11 mouse cellular contexts compared by ENCODE assay signal in genomic region chr10:115328514-115328913, GRCm38 (mm10). TPM values are rescaled to one million over a fixed set of nuclear protein-coding genes. Genes with fewer than 3 reads are reported as not detected.
DNase-seq lines count a peak whose midpoint lies in the region; ATAC-seq and TF ChIP-seq lines count a peak whose summit lies in the region.
"Had no signal": no experiment of that assay in that cellular context is flagged by ENCODE, and none has a peak within 500 bp of the region (broad histone marks: within the 10 kb centered on the region; RNA-seq: fewer than 3 reads in every experiment).

No protein-coding gene starts in this region.

- H3K4me2 ChIP-seq in heart, postnatal 0 days (ENCODE audit: low read depth, low read length), result no peak overlapping the region
- no peak overlapping the region for H3K4me2 ChIP-seq in intestine, postnatal 0 days (replicated peaks; ENCODE audit: low read depth)

- H3K27ac ChIP-seq in heart, postnatal 0 days (ENCODE audit: low read depth), result peak overlapping the region; percentile 34; the same call in 1 of the 2 replicates
- no peak overlapping the region for H3K27ac ChIP-seq in intestine, postnatal 0 days (ENCODE audit: low read depth, low read length)

- H3K9ac ChIP-seq in heart, postnatal 0 days (replicated peaks; ENCODE audit: low read depth, low read length), result no peak overlapping the region
- no peak overlapping the region for H3K9ac ChIP-seq in intestine, postnatal 0 days (ENCODE audit: low read depth, low read length)

- WGBS in heart, postnatal 0 days, result 42% methylated on average over 6 of the region's 6 CpGs
- WGBS in intestine, postnatal 0 days, result 66% methylated on average over 6 of the region's 6 CpGs

- no peak for TF ChIP-seq EP300 in heart, postnatal 0 days (IDR thresholded peaks at IDR 0.05; ENCODE audit: low read depth)

- no peaks in the 10 kb centered on the region for H3K36me3 ChIP-seq in heart, postnatal 0 days (replicated peaks; ENCODE audit: control insufficient read depth, insufficient read depth, low read length)
- no peaks in the 10 kb centered on the region for H3K36me3 ChIP-seq in intestine, postnatal 0 days (ENCODE audit: control insufficient read depth, insufficient read depth)
- H3K36me3 ChIP-seq: G1E had no signal

- no peak for TF ChIP-seq CTCF in heart, postnatal 0 days (IDR thresholded peaks at IDR 0.05; ENCODE audit: low read depth)
- no peak for TF ChIP-seq CTCF in intestine, postnatal 0 days (IDR thresholded peaks at IDR 0.05; ENCODE audit: low read depth)

- no peak overlapping the region for H3K4me3 ChIP-seq in heart, postnatal 0 days (ENCODE audit: low read depth, low read length)
- no peak overlapping the region for H3K4me3 ChIP-seq in intestine, postnatal 0 days (ENCODE audit: low read depth, low read length)

- DNase-seq in kidney, adult 9 months, result peak; percentile 31
- no peak for DNase-seq in kidney, adult 8-10 months
- peak; percentile 52 for DNase-seq in adrenal gland, adult 2 months
- no peak for DNase-seq in heart, postnatal 0 days (ENCODE audit: low spot score)
- peak; percentile 21 to 36 for DNase-seq in thymus, adult 18-20 months
- DNase-seq in right cerebral cortex, postnatal 10 days (ENCODE audit: low spot score in 2 of 2), result no peak
- DNase-seq: retina, postnatal 1 day had no signal

- ATAC-seq in heart, postnatal 0 days (ENCODE audit: insufficient read depth, low read depth), result no peak; the same call in 1 of the 2 replicates
- ATAC-seq in intestine, postnatal 0 days, result no peak
- ATAC-seq in monocyte, adult 5-6 weeks (replicated peaks; ENCODE audit: insufficient number of reproducible peaks, low FRiP score, low TSS enrichment, poor library complexity, severe bottlenecking), result no peak
- ATAC-seq: hindbrain, embryonic 16.5 days had no signal

- H3K27me3 ChIP-seq in heart, postnatal 0 days (ENCODE audit: control insufficient read depth, insufficient read depth, low read length), result no peaks in the 10 kb centered on the region
- no peaks in the 10 kb centered on the region for H3K27me3 ChIP-seq in intestine, postnatal 0 days (replicated peaks; ENCODE audit: control insufficient read depth, insufficient read depth, low read length)

- no peaks in the 10 kb centered on the region for H3K9me3 ChIP-seq in heart, postnatal 0 days (replicated peaks; ENCODE audit: control insufficient read depth, low read length)
- H3K9me3 ChIP-seq in intestine, postnatal 0 days (ENCODE audit: control insufficient read depth), result no peaks in the 10 kb centered on the region
- H3K9me3 ChIP-seq: G1E had no signal

- H3K4me1 ChIP-seq in heart, postnatal 0 days (ENCODE audit: control insufficient read depth, insufficient read depth), result 0 out of 2 replicates have a peak, but pooled peaks cover 15% of the 10 kb centered on the region
- no peaks in the 10 kb centered on the region for H3K4me1 ChIP-seq in intestine, postnatal 0 days (replicated peaks; ENCODE audit: control insufficient read depth, insufficient read depth, low read length)

RNA-seq across cellular contexts. Expression of gene Rab21, which starts 13.1 kb away (rescaled TPM):
- 10 to 100 TPM; 51.2 to 53.6 TPM for total RNA-seq in adrenal gland, adult 2 months (2021)
- polyA plus RNA-seq in adrenal gland, adult 2 months (2012; rRNA removed), result 63.1 and 64.0 TPM in 2 replicates
- 42.0 and 45.2 TPM in 2 replicates for total RNA-seq in heart, postnatal 0 days (2014; rRNA removed; ENCODE audit: low replicate concordance)
- polyA plus RNA-seq in heart, postnatal 0 days (2015; fragmentation: Nextera tagmentation; extraction: Ambion mirVana), result 7.2 and 7.7 TPM in 2 replicates
- 14.7 and 15.9 TPM in 2 replicates for polyA plus RNA-seq in intestine, postnatal 0 days (2015; fragmentation: Nextera tagmentation; extraction: Ambion mirVana)
- 49.5 to 62.4 TPM (median 51.1 TPM) in 3 replicates for total RNA-seq in monocyte, adult 5-6 weeks (2017)

RNA-seq across cellular contexts. Expression of gene Tmem19, which starts 33.8 kb away (rescaled TPM):
- 10 to 100 TPM; 28.6 to 30.6 TPM for total RNA-seq in adrenal gland, adult 2 months (2021)
- polyA plus RNA-seq in adrenal gland, adult 2 months (2012; rRNA removed), result 7.8 and 12.1 TPM in 2 replicates
- 6.0 and 17.2 TPM in 2 replicates for total RNA-seq in heart, postnatal 0 days (2014; rRNA removed; ENCODE audit: low replicate concordance)
- polyA plus RNA-seq in heart, postnatal 0 days (2015; fragmentation: Nextera tagmentation; extraction: Ambion mirVana), result 21.3 and 21.6 TPM in 2 replicates
- polyA plus RNA-seq in intestine, postnatal 0 days (2015; fragmentation: Nextera tagmentation; extraction: Ambion mirVana), result 47.4 and 50.7 TPM in 2 replicates
- total RNA-seq in monocyte, adult 5-6 weeks (2017), result 21.0 to 32.8 TPM (median 30.4 TPM) in 3 replicates

RNA-seq across cellular contexts. Expression of gene Thap2, which starts 55.7 kb away (rescaled TPM):
- 10 to 100 TPM; 12.0 to 13.6 TPM for total RNA-seq in adrenal gland, adult 2 months (2021)
- polyA plus RNA-seq in adrenal gland, adult 2 months (2012; rRNA removed), result 5.3 and 5.9 TPM in 2 replicates
- 4.0 and 11.1 TPM in 2 replicates for total RNA-seq in heart, postnatal 0 days (2014; rRNA removed; ENCODE audit: low replicate concordance)
- 8.9 and 12.1 TPM in 2 replicates for polyA plus RNA-seq in heart, postnatal 0 days (2015; fragmentation: Nextera tagmentation; extraction: Ambion mirVana)
- polyA plus RNA-seq in intestine, postnatal 0 days (2015; fragmentation: Nextera tagmentation; extraction: Ambion mirVana), result 10.0 and 10.4 TPM in 2 replicates
- total RNA-seq in monocyte, adult 5-6 weeks (2017), result 3.4 to 16.1 TPM (median 5.0 TPM) in 3 replicates

RNA-seq across cellular contexts. Expression of gene Zfc3h1, which starts 56.2 kb away (rescaled TPM):
- 10 to 100 TPM; 32.0 to 44.5 TPM for total RNA-seq in adrenal gland, adult 2 months (2021)
- polyA plus RNA-seq in adrenal gland, adult 2 months (2012; rRNA removed), result 6.0 and 6.6 TPM in 2 replicates
- total RNA-seq in heart, postnatal 0 days (2014; rRNA removed; ENCODE audit: low replicate concordance), result 14.1 and 26.5 TPM in 2 replicates
- 5.1 and 5.3 TPM in 2 replicates for polyA plus RNA-seq in heart, postnatal 0 days (2015; fragmentation: Nextera tagmentation; extraction: Ambion mirVana)
- polyA plus RNA-seq in intestine, postnatal 0 days (2015; fragmentation: Nextera tagmentation; extraction: Ambion mirVana), result 11.5 and 12.0 TPM in 2 replicates
- 56.5 to 123 TPM (median 62.7 TPM) in 3 replicates for total RNA-seq in monocyte, adult 5-6 weeks (2017)

Comparison
In these comparisons a context has a peak if more than half of its experiments do, and no peak if none do; other contexts are left out.
1. DNase-seq: peak in kidney, adult 9 months (single experiment), adrenal gland, adult 2 months (single experiment) and thymus, adult 18-20 months (2 of 2); none in kidney, adult 8-10 months (0 of 2), heart, postnatal 0 days (single experiment) and right cerebral cortex, postnatal 10 days (0 of 2).